Mouse (Mus musculus) kidney, postnatal 25 days (tissue): Measurements from ENCODE around the gene Samm50.
A peak's percentile ranks its signal among the peaks of the same experiment; 100 is the strongest.

Experiments used
- DNase-seq, 2 experiments: peaks; one replicate each; pipeline ENCODE4 v3.0.0; 2021; ENCODE audit warnings: mixed read lengths in 2 of 2

Samm50 gene

GRCm38 (mm10) chr15:84211564-84211963 lies 19.5 kb downstream of the Samm50 start:
- no peak for DNase-seq

GRCm38 (mm10) chr15:84212031-84212755 lies 20.2 kb downstream of the Samm50 start:
- peak; percentile 84 to 89 for DNase-seq

GRCm38 (mm10) chr15:84212756-84213105 lies 20.7 kb downstream of the Samm50 start:
- DNase-seq = peak; percentile 5 to 53

- no peak for DNase-seq
Measured at GRCm38 (mm10) chr15:84213162-84213739, 21.2 kb downstream of the Samm50 start.

GRCm38 (mm10) chr15:84214476-84214875 lies 22.4 kb downstream of the Samm50 start:
- no peak for DNase-seq

GRCm38 (mm10) chr15:84215273-84215672 lies 23.2 kb downstream of the Samm50 start:
- no peak for DNase-seq

- peak; percentile 59 to 81 for DNase-seq
Measured at GRCm38 (mm10) chr15:84216026-84216425, 24.0 kb downstream of the Samm50 start.

- DNase-seq = peak; percentile 63 to 80
Measured at GRCm38 (mm10) chr15:84216461-84217084, 24.5 kb downstream of the Samm50 start.

GRCm38 (mm10) chr15:84217969-84218782 lies 26.1 kb downstream of the Samm50 start:
- no peak for DNase-seq

- DNase-seq = peak in 1 of 2 experiments; percentile 8
Measured at GRCm38 (mm10) chr15:84218783-84219271, 26.8 kb downstream of the Samm50 start.

- peak in 1 of 2 experiments; percentile 58 for DNase-seq
Measured at GRCm38 (mm10) chr15:84221539-84221938, 29.5 kb downstream of the Samm50 start.

GRCm38 (mm10) chr15:84223423-84223822 lies 31.4 kb downstream of the Samm50 start:
- peak; percentile 46 to 51 for DNase-seq

GRCm38 (mm10) chr15:84224779-84225178 lies 32.7 kb downstream of the Samm50 start:
- DNase-seq = no peak

GRCm38 (mm10) chr15:84226918-84227317 lies 34.9 kb downstream of the Samm50 start:
- no peak for DNase-seq

GRCm38 (mm10) chr15:84230661-84231060 lies 38.6 kb downstream of the Samm50 start:
- DNase-seq = no peak

GRCm38 (mm10) chr15:84231113-84231712 lies 39.2 kb downstream of the Samm50 start:
- peak; percentile 41 to 63 for DNase-seq

GRCm38 (mm10) chr15:84231721-84232561 lies 39.9 kb downstream of the Samm50 start, which contains the start of gene Parvb:
TSS of gene Parvb (plus strand) at chr15:84232043.
- peak; percentile 55 to 84 for DNase-seq

GRCm38 (mm10) chr15:84232609-84233008 lies 40.6 kb downstream of the Samm50 start:
- DNase-seq = no peak

GRCm38 (mm10) chr15:84234794-84235581 lies 42.9 kb downstream of the Samm50 start:
- no peak for DNase-seq

GRCm38 (mm10) chr15:84235646-84236045 lies 43.6 kb downstream of the Samm50 start:
- peak; percentile 61 to 87 for DNase-seq

GRCm38 (mm10) chr15:84238552-84238951 lies 46.5 kb downstream of the Samm50 start:
- no peak for DNase-seq
